Mouse (Mus musculus) skeletal muscle tissue, postnatal 0 days (tissue): ENCODE results near the gene G6pc2. TPM values are rescaled to one million over a fixed set of nuclear protein-coding genes. Genes with fewer than 3 reads are reported as not detected.

Experiments used
- polyA plus RNA-seq: library from polyadenylated mRNA; unstranded; fragments of >200 nt; fragmentation: Nextera tagmentation; extraction: Ambion mirVana; gene quantifications from 2 replicates; pipeline ENCODE4 v1.2.1, GENCODE M21; 2015

Gene G6pc2
- polyA plus RNA-seq: not detected in 2 replicates

GRCm38 (mm10) chr2:69210773-69211172 is at the start of gene G6pc2:
Gene G6pc2, plus strand, starts transcription at chr2:69211073.

GRCm38 (mm10) chr2:69205791-69206351 is 5.0 kb upstream of the G6pc2 start, which contains the start of gene Spc25:
Gene Spc25, minus strand, starts transcription at chr2:69206194.

Other genes with a start within 250 kb of the G6pc2 start
- 1.6 and 1.8 TPM in 2 replicates for gene Nostrin, start 75.3 kb upstream of the G6pc2 start, polyA plus RNA-seq
- 30.8 and 37.3 TPM in 2 replicates for gene Spc25, start 4.9 kb upstream of the G6pc2 start, polyA plus RNA-seq
- not detected in 2 replicates for gene Abcb11, start 131.5 kb downstream of the G6pc2 start, polyA plus RNA-seq
- 0.03 and 0.05 TPM in 2 replicates for gene Dhrs9, start 169.4 kb downstream of the G6pc2 start, polyA plus RNA-seq